Mouse (Mus musculus): ENCODE measurements around the gene Arl6ip6. TPM values are rescaled to one million over a fixed set of nuclear protein-coding genes. Genes with fewer than 3 reads are reported as not detected.

Arl6ip6 gene
- polyA plus RNA-seq, 1 experiment from 2014 or later: 61.9 TPM

Other genes with a start within 250 kb of the Arl6ip6 start
- gene Prpf40a, start 442 bp upstream of the Arl6ip6 start, polyA plus RNA-seq (2014; fragmentation: Nextera tagmentation; extraction: Ambion mirVana): 190 and 201 TPM in 2 replicates